Mouse (Mus musculus): ENCODE data around the gene Tulp3. TPM values are rescaled to one million over a fixed set of nuclear protein-coding genes. Genes with fewer than 3 reads are reported as not detected.

Tulp3 gene
- polyA plus RNA-seq, 1 experiment from 2014 or later = 9.0 TPM

DNA sequence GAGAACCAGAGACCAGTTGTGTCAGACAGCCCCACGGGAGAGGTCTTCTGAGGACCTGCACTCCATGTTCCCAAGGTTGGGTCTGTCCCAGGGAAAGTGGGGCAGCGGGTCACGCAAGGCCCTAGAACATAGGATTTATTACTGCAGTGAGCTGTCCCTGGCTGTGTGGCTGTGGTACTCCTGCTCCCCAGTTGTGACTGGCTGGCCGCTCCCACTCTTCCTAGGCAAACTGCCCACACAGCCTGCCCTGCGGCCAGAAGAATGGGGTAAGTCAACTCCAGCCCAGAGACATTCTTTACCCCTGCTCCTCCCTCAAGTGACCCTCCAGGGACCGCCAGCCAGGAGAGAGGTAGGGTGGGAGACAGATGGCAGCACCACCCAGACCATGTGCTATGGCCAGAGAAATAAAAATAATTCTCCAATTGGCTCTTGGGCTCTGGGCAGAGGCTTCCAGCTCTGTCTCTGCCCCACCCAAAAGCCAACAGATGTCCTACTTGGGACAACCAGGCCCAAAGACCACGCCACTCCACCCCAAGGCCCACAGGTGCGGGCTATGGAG is 80.1 kb downstream of the Tulp3 start:
- Histone ChIP-seq H3K9me3 (replicated peaks) (no peaks in the 10 kb centered on the region), H3K4me1 (replicated peaks) (no peaks in the 10 kb centered on the region; the same call in 1 of the 2 replicates), H3K9ac (no peak overlapping the region), H3K4me3 (no peak overlapping the region), H3K27ac (no peak overlapping the region), H3K36me3 (no peaks in the 10 kb centered on the region), H3K4me2 (no peak overlapping the region), H3K27me3 (no peaks in the 10 kb centered on the region)
- 82% methylated on average over 8 of the region's 8 CpGs for WGBS
- ATAC-seq (replicated peaks; ENCODE audit: insufficient number of reproducible peaks, insufficient read depth, low FRiP score, low read depth) = 0 out of 2 replicates have a peak, but pooled peaks have one; percentile 27

DNA sequence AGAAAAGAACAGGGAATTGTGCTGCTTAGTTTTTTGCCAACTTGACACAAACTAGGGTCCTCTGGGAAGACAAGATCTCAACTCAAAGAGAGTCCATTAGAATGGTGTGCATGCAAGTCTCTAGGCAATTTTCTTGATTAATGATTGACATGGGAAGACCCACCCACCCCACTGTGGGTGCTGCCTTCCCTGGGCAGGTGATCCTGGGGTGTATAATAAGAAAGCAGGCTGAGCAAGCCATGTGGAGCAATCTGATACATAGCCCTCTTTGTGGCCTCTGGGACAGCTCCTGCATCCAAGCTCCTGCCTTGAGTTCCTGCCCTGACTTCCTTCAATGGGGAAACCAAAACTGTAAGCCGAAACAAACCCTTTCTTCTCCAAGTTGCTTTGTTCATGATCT is 82.1 kb downstream of the Tulp3 start:
- H3K36me3 ChIP-seq = no peaks in the 10 kb centered on the region
- no peaks in the 10 kb centered on the region for H3K9me3 ChIP-seq (replicated peaks)
- H3K4me1 ChIP-seq (replicated peaks) = no peaks in the 10 kb centered on the region
- no peak overlapping the region for H3K4me3 ChIP-seq
- WGBS = 75% methylated on average over 1 of the region's 1 CpGs
- H3K27me3 ChIP-seq = no peaks in the 10 kb centered on the region
- no peak overlapping the region for H3K9ac ChIP-seq
- no peak for ATAC-seq (replicated peaks; ENCODE audit: insufficient number of reproducible peaks, insufficient read depth, low FRiP score, low read depth)
- H3K4me2 ChIP-seq = no peak overlapping the region
- no peak overlapping the region for H3K27ac ChIP-seq

DNA sequence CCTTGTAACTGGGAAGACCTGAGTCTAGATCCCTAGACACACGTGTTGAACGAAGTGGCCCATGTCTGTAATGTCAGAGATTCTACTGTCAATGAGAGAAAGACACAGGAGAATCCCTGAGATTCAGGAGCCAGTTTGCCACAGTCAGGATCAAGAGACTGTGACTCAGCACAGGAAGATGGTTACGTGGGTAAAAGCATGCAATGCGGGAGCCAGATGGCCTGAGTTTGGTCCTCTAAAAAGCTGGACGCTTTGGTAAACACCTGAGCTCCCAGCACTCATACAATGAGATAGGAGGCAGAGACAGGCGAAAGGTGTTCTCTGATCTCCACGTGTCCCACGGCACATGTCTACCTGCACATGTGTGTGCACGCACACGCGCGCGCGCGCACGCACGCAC is 82.9 kb downstream of the Tulp3 start:
- no peaks in the 10 kb centered on the region for H3K27me3 ChIP-seq
- WGBS = 90% methylated on average over 17 of the region's 17 CpGs
- no peak overlapping the region for H3K4me3 ChIP-seq
- H3K4me2 ChIP-seq = no peak overlapping the region
- no peaks in the 10 kb centered on the region for H3K4me1 ChIP-seq (replicated peaks)
- no peaks in the 10 kb centered on the region for H3K9me3 ChIP-seq (replicated peaks)
- H3K36me3 ChIP-seq = no peaks in the 10 kb centered on the region
- ATAC-seq (replicated peaks; ENCODE audit: insufficient number of reproducible peaks, insufficient read depth, low FRiP score, low read depth) = no peak
- no peak overlapping the region for H3K9ac ChIP-seq
- H3K27ac ChIP-seq = no peak overlapping the region

Other genes starting within 250 kb of the Tulp3 start
- gene Tspan9, start 212.3 kb downstream of the Tulp3 start, polyA plus RNA-seq (2015; fragmentation: Nextera tagmentation; extraction: Ambion mirVana) = 134 and 142 TPM in 2 replicates
- gene Tead4, start 55.0 kb downstream of the Tulp3 start, polyA plus RNA-seq (2015; fragmentation: Nextera tagmentation; extraction: Ambion mirVana) = 2.3 and 2.7 TPM in 2 replicates
- gene Rhno1, start 7.1 kb upstream of the Tulp3 start, polyA plus RNA-seq (2015; fragmentation: Nextera tagmentation; extraction: Ambion mirVana) = 69.7 and 80.4 TPM in 2 replicates
- gene Foxm1, start 7.1 kb upstream of the Tulp3 start, polyA plus RNA-seq (2015; fragmentation: Nextera tagmentation; extraction: Ambion mirVana) = 18.1 and 28.4 TPM in 2 replicates
- gene Tex52, start 19.6 kb upstream of the Tulp3 start, polyA plus RNA-seq (2015; fragmentation: Nextera tagmentation; extraction: Ambion mirVana) = 0.18 and 0.39 TPM in 2 replicates
- gene Gm44596, start 19.7 kb upstream of the Tulp3 start, polyA plus RNA-seq (2015; fragmentation: Nextera tagmentation; extraction: Ambion mirVana) = not detected in 2 replicates
- gene Nrip2, start 43.4 kb upstream of the Tulp3 start, polyA plus RNA-seq (2015; fragmentation: Nextera tagmentation; extraction: Ambion mirVana) = 2.3 and 4.0 TPM in 2 replicates
- gene Itfg2, start 69.1 kb upstream of the Tulp3 start, polyA plus RNA-seq (2015; fragmentation: Nextera tagmentation; extraction: Ambion mirVana) = 21.8 and 33.7 TPM in 2 replicates
- gene Fkbp4, start 82.8 kb upstream of the Tulp3 start, polyA plus RNA-seq (2015; fragmentation: Nextera tagmentation; extraction: Ambion mirVana) = 245 and 276 TPM in 2 replicates
- gene Pzp, start 170.9 kb upstream of the Tulp3 start, polyA plus RNA-seq (2015; fragmentation: Nextera tagmentation; extraction: Ambion mirVana) = 0.28 and 2.3 TPM in 2 replicates
- gene A2ml1, start 225.8 kb upstream of the Tulp3 start, polyA plus RNA-seq (2015; fragmentation: Nextera tagmentation; extraction: Ambion mirVana) = 0.98 and 2.3 TPM in 2 replicates

Data from heart, embryonic 15.5 days (tissue).